Mouse (Mus musculus): ENCODE data around the gene Ago4.

DNA sequence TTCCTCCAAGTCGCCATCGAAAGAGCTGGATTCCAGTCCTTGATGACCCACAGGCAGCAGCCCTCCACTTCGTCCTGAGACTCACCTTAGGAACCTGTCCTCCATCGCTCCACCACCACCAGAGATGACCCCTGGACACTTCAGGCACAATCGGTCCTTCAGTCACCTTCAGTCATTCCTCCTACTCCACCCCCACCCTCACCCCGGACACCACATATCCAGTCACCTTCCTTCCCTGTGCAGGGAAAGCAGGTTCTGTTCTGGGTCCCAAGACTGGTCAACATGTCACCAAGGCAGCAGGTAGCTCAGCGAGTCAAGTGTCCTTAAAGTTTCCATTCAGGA, 428 bp upstream of the Ago4 start:
- TF ChIP-seq CTCF (IDR thresholded peaks at IDR 0.05; ENCODE audit: low read depth) (no peak), EP300 (IDR thresholded peaks at IDR 0.05; ENCODE audit: low read depth) (no peak)

Measured in liver, postnatal 0 days (tissue).